Mouse (Mus musculus): ENCODE results near the gene Tsga13.

DNA sequence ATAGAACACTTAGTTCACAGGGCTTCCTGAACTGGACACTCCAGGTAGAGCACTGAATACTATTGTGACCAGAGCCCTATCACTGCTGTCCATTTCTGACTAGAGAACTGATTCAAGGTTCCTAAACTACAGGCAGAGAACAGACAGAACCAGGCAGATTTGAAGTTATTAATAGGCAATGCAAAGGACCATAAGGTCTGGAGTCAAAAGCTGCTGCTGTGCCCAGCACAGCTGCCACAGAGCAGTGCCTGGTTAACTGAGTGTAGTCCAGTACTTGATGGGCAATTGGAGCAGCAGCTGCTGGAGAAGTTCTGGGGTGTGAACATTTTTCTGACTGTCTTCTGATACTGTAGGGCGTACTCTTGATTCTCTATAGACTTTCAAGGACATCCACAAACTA is 48.9 kb downstream of the Tsga13 start:
- TF ChIP-seq CTCF (IDR thresholded peaks at IDR 0.05; ENCODE audit: extremely low read depth, insufficient read depth, insufficient read length, insufficient replicate concordance) (no peak), POLR2A (IDR thresholded peaks at IDR 0.05; ENCODE audit: low read depth, low read length) (no peak)
